Mouse (Mus musculus) heart, embryonic 16.5 days (tissue): ENCODE data around the gene Adap1. TPM values are rescaled to one million over a fixed set of nuclear protein-coding genes. Genes with fewer than 3 reads are reported as not detected.

ENCODE experiments used
- ATAC-seq: fragments of 200-750 bp; cut with Nextera tagmentation; replicated peaks from 2 replicates; pipeline ENCODE4 v1.8.0; 2017; ENCODE audit warnings: moderate number of reproducible peaks; ENCODE audit not compliant: insufficient read depth, low FRiP score; ENCODE audit errors: extremely low read depth
- H3K27ac ChIP-seq: fragments of 300-500 bp; sonication (generic); 2 replicates; pipeline ENCODE4 v1.5.1; 2014; ENCODE audit warnings: mild to moderate bottlenecking, low read length, control low read depth, moderate library complexity
- H3K27me3 ChIP-seq: fragments of 300-500 bp; sonication (generic); 2 replicates; pipeline ENCODE4 v1.6.1; 2014; ENCODE audit warnings: low read length, mixed read lengths; ENCODE audit not compliant: control insufficient read depth, insufficient read depth
- H3K36me3 ChIP-seq: fragments of 300-500 bp; sonication (generic); 2 replicates; pipeline ENCODE4 v1.6.1; 2014; ENCODE audit not compliant: control insufficient read depth, insufficient read depth
- H3K4me1 ChIP-seq: fragments of 300-500 bp; sonication (generic); 2 replicates; pipeline ENCODE4 v1.6.1; 2014; ENCODE audit warnings: low read length, mixed read lengths; ENCODE audit not compliant: control insufficient read depth, insufficient read depth
- H3K4me2 ChIP-seq: fragments of 300-500 bp; sonication (generic); 2 replicates; pipeline ENCODE4 v1.6.1; 2014; ENCODE audit warnings: low read depth, mild to moderate bottlenecking, control low read depth, low read length
- H3K4me3 ChIP-seq: fragments of 300-500 bp; sonication (generic); 2 replicates; pipeline ENCODE4 v1.5.1; 2014; ENCODE audit warnings: mild to moderate bottlenecking, control low read depth, low read length
- H3K9ac ChIP-seq: fragments of 300-500 bp; sonication (generic); 2 replicates; pipeline ENCODE4 v1.6.1; 2014; ENCODE audit warnings: low read length, control low read depth
- H3K9me3 ChIP-seq: fragments of 300-500 bp; sonication (generic); replicated peaks from 2 replicates; pipeline ENCODE4 v1.6.1; 2016; ENCODE audit warnings: low read length; ENCODE audit not compliant: control insufficient read depth
- WGBS: fragments of 180-500 bp; shearing (Covaris S2); extraction: QIAGEN DNeasy Blood & Tissue Kit; methylation state at CpG from one replicate; pipeline ENCODE4 v1.1.7; 2014; 5-methylcytosine and 5-hydroxymethylcytosine counted together
- polyA plus RNA-seq: library from polyadenylated mRNA; unstranded; fragments of >200 nt; fragmentation: Nextera tagmentation; extraction: Ambion mirVana; gene quantifications from 2 replicates; pipeline ENCODE4 v1.2.1, GENCODE M21; 2015

Adap1 gene
- polyA plus RNA-seq, 1 experiment from 2014 or later, result 0.59 TPM

- no peak overlapping the region for H3K4me3 ChIP-seq
- ATAC-seq, result no peak
- WGBS, result 90% methylated on average over 11 of the region's 11 CpGs
- H3K4me1 ChIP-seq, result peaks cover 10% of the 10 kb centered on the region
- no peak overlapping the region for H3K27ac ChIP-seq
- no peaks in the 10 kb centered on the region for H3K36me3 ChIP-seq
- H3K4me2 ChIP-seq, result no peak overlapping the region
- no peaks in the 10 kb centered on the region for H3K9me3 ChIP-seq
- H3K27me3 ChIP-seq, result no peaks in the 10 kb centered on the region; the same call in 1 of the 2 replicates
- no peak overlapping the region for H3K9ac ChIP-seq
Measured at GRCm38 (mm10) chr5:139353946-139354345, 28.5 kb upstream of the Adap1 start.

DNA sequence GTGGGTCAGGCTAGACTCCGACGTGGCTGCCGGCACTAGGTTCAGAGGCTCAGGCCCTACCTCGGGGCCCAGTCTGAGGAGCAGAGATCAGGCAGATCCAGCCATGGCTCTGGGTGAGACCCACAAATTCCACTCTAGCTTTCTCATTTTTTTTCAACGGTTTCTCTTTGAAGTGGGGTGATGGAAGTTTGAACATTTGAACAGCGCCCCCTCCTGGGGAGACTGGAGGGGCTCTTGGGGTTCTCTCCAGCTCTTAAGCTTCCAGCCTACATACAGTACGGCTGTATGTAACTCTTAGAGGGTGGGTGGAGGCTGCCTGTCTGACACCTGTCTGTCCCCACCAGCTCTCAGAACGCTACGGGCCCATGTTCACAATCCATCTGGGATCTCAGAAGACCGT, 28.1 kb upstream of the Adap1 start:
- WGBS, result 57% methylated on average over 10 of the region's 10 CpGs
- Histone ChIP-seq H3K9me3 (no peaks in the 10 kb centered on the region), H3K27me3 (no peaks in the 10 kb centered on the region; the same call in 1 of the 2 replicates), H3K36me3 (no peaks in the 10 kb centered on the region), H3K4me1 (peaks cover 10% of the 10 kb centered on the region), H3K4me2 (no peak overlapping the region), H3K4me3 (no peak overlapping the region), H3K9ac (no peak overlapping the region), H3K27ac (no peak overlapping the region)
- no peak for ATAC-seq

- 61% methylated on average over 6 of the region's 6 CpGs for WGBS
- peak within 1 kb of the TSS; percentile 25; the same call in 1 of the 2 replicates for H3K27ac ChIP-seq
- peaks cover 6% of the 10 kb centered on the region; the same call in 1 of the 2 replicates for H3K4me1 ChIP-seq
- no peaks in the 10 kb centered on the region; the same call in 1 of the 2 replicates for H3K27me3 ChIP-seq
- H3K4me2 ChIP-seq, result no peak within 1 kb of the TSS
- H3K9ac ChIP-seq, result peak within 1 kb of the TSS; percentile 23; the same call in 1 of the 2 replicates
- no peaks in the 10 kb centered on the region for H3K9me3 ChIP-seq
- ATAC-seq, result no peak
- no peaks in the 10 kb centered on the region for H3K36me3 ChIP-seq
- no peak within 1 kb of the TSS for H3K4me3 ChIP-seq
Measured at GRCm38 (mm10) chr5:139352317-139352716, 26.9 kb upstream of the Adap1 start, which contains the start of gene Cyp2w1. Cyp2w1 (plus strand) TSS chr5:139352617.

DNA sequence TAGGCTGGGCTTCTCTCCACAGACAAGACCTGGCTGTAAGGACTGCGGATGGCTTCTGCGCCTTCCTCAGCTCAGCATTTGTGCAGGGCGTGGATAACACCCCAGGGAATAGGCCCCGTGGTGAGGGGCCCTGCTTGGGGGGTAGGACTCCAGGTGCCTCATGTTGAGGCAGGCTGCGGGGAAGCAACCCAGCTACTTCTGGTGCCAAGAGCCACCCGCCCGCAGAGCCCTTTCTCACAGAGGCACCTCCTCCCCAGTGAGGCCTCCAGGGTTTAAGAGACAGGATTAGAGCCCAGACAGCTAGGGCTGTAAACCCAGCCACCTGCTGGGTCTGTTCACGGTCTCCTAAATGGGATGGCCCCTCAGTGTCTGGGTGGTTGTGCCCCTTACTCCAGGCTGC, 26.2 kb upstream of the Adap1 start:
- Histone ChIP-seq H3K36me3 (no peaks in the 10 kb centered on the region), H3K4me2 (no peak overlapping the region), H3K9ac (peak overlapping the region; percentile 23; the same call in 1 of the 2 replicates), H3K4me1 (peaks cover 6% of the 10 kb centered on the region; the same call in 1 of the 2 replicates), H3K27ac (peak overlapping the region; percentile 25; the same call in 1 of the 2 replicates), H3K27me3 (no peaks in the 10 kb centered on the region; the same call in 1 of the 2 replicates), H3K4me3 (no peak overlapping the region), H3K9me3 (no peaks in the 10 kb centered on the region)
- WGBS, result 32% methylated on average over 8 of the region's 8 CpGs
- peak; percentile 28; the same call in 1 of the 2 replicates for ATAC-seq

GRCm38 (mm10) chr5:139351134-139351533, 25.7 kb upstream of the Adap1 start, which contains the start of gene Cox19:
Cox19 (minus strand) TSS chr5:139351418.
- peak within 1 kb of the TSS; percentile 23; the same call in 1 of the 2 replicates for H3K9ac ChIP-seq
- peak within 1 kb of the TSS; percentile 25; the same call in 1 of the 2 replicates for H3K27ac ChIP-seq

DNA sequence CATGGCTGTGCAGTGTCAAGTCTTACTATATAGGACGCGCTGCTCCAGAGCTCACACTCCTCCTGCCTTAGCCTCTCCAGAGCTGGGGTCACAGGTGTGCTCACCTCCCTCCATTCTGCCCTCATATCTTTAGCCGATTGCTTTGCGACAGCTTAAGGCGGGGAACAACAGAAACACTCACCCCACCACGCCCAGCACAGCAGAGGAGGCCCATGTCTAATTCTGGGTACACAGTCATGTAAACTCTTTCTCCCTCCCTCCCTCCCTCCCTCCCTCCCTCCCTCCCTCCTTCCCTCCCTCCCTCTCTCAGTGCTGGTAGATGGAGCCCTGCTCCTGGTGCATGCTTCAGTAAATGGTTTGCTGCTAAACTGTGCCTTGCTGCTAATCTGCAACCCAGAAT, 24.3 kb upstream of the Adap1 start:
- WGBS, result 66% methylated on average over 6 of the region's 6 CpGs
- Histone ChIP-seq H3K9ac (no peak overlapping the region), H3K27ac (no peak overlapping the region), H3K36me3 (no peaks in the 10 kb centered on the region), H3K4me2 (no peak overlapping the region), H3K9me3 (no peaks in the 10 kb centered on the region), H3K4me3 (no peak overlapping the region), H3K27me3 (no peaks in the 10 kb centered on the region; the same call in 1 of the 2 replicates), H3K4me1 (peaks cover 9% of the 10 kb centered on the region)
- ATAC-seq, result no peak

More at GRCm38 (mm10) chr5:139351134-139351533, 25.7 kb upstream of the Adap1 start, which contains the start of gene Cox19:
- Histone ChIP-seq H3K36me3 (no peaks in the 10 kb centered on the region), H3K9me3 (no peaks in the 10 kb centered on the region), H3K4me3 (no peak within 1 kb of the TSS), H3K4me2 (no peak within 1 kb of the TSS; the same call in 1 of the 2 replicates), H3K4me1 (peaks cover 6% of the 10 kb centered on the region; the same call in 1 of the 2 replicates), H3K27me3 (no peaks in the 10 kb centered on the region; the same call in 1 of the 2 replicates)
- no peak for ATAC-seq
- 43% methylated on average over 5 of the region's 5 CpGs for WGBS

- H3K4me3 ChIP-seq, result no peak overlapping the region
- H3K9ac ChIP-seq, result no peak overlapping the region
- ATAC-seq, result no peak
- peaks cover 23% of the 10 kb centered on the region for H3K4me1 ChIP-seq
- no peaks in the 10 kb centered on the region; the same call in 1 of the 2 replicates for H3K27me3 ChIP-seq
- H3K4me2 ChIP-seq, result no peak overlapping the region
- H3K36me3 ChIP-seq, result peaks cover 5% of the 10 kb centered on the region
- WGBS, result 50% methylated on average over 1 of the region's 1 CpGs
- H3K27ac ChIP-seq, result no peak overlapping the region
- H3K9me3 ChIP-seq, result no peaks in the 10 kb centered on the region
Measured at GRCm38 (mm10) chr5:139347225-139347624, 21.8 kb upstream of the Adap1 start.

DNA sequence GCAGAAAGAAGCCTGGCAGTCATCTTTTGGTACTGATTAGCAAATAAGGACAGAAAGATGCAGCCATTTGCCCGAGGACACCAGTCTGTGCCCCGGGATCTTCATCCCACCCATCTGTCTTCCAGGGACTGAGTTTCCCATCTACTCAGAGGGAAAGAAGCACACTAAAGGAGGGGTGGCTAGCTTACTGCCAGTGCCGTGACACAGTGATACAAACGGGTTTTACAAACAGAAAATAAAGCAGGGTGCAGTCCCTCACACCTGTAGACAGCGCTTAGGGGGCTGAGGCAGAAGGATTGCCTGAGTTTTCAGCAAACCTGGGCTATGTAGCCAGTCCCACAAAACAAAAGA, 19.9 kb upstream of the Adap1 start:
- no peak for ATAC-seq
- 9% methylated on average over 5 of the region's 5 CpGs for WGBS
- H3K9ac ChIP-seq, result peak overlapping the region; percentile 62

DNA sequence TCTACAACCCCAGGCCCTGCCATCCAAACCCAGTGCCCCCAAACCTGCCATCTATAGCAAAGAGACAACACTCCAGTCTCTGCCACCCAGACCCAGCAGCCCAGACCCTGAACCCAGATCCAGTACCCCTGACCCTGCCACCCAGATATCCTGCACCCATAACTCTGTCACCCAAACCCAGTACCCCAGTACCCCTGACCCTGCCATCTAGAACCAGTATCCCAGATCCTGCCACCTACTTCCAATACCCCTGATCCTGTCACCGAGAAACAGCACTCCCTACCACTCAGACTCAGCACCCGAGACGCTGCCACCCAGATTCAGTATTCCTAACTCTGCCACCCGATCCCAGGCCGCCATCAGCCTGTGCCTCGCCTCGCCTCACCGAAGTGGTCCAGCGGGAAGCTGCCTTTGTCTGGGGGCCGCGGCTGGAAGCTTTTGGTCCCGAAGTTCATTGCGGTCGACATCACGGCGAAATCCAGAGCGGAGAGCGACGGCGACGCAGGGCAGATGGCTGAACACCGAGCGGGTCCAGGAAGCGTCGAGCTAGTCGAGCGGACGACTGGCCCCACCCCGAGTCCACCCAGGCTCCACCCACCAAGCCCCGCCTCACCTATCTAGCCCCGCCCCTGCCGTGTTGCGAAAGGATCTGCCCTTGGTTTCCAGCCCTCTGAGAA, 19.4 kb upstream of the Adap1 start:
- Histone ChIP-seq H3K27me3 (no peaks in the 10 kb centered on the region), H3K27ac (peak overlapping the region; percentile 62), H3K36me3 (peaks cover 21% of the 10 kb centered on the region), H3K4me1 (peaks cover 20% of the 10 kb centered on the region), H3K9me3 (no peaks in the 10 kb centered on the region), H3K9ac (peak overlapping the region; percentile 82), H3K4me3 (peak overlapping the region; percentile 65), H3K4me2 (peak overlapping the region; percentile 89)
- under 1% methylated on average over 33 of the region's 33 CpGs for WGBS
- peak; percentile 91 for ATAC-seq

More for the DNA sequence above, 19.9 kb upstream of the Adap1 start:
- H3K4me1 ChIP-seq, result peaks cover 18% of the 10 kb centered on the region
- H3K4me2 ChIP-seq, result peak overlapping the region; percentile 89
- no peaks in the 10 kb centered on the region for H3K27me3 ChIP-seq
- H3K4me3 ChIP-seq, result peak overlapping the region; percentile 65
- H3K36me3 ChIP-seq, result peaks cover 20% of the 10 kb centered on the region
- peak overlapping the region; percentile 52; the same call in 1 of the 2 replicates for H3K27ac ChIP-seq
- H3K9me3 ChIP-seq, result no peaks in the 10 kb centered on the region
